Mouse (Mus musculus): ENCODE results near the gene Ptpn7. TPM values are rescaled to one million over a fixed set of nuclear protein-coding genes. Genes with fewer than 3 reads are reported as not detected.

The Ptpn7 gene
- polyA plus RNA-seq, 1 experiment, result 0.29 TPM

GRCm38 (mm10) chr1:135095189-135095588, 37.3 kb upstream of the Ptpn7 start:
- Histone ChIP-seq H3K27ac (ENCODE audit: insufficient read depth, low read length) (no peak overlapping the region), H3K27me3 (ENCODE audit: control insufficient read depth, insufficient read depth, low read length) (no peaks in the 10 kb centered on the region), H3K4me3 (replicated peaks; ENCODE audit: insufficient read depth, low read depth, low read length) (no peak overlapping the region), H3K4me1 (ENCODE audit: control insufficient read depth, insufficient read depth, low read length) (no peaks in the 10 kb centered on the region)
- DNase-seq, result no peak
- no peak for TF ChIP-seq POLR2A (IDR thresholded peaks at IDR 0.05; ENCODE audit: borderline replicate concordance, insufficient read depth, low read length)
- WGBS, result 86% methylated on average over 7 of the region's 7 CpGs

GRCm38 (mm10) chr1:135096312-135096711, 36.2 kb upstream of the Ptpn7 start:
- DNase-seq, result no peak

GRCm38 (mm10) chr1:135097441-135097840, 35.1 kb upstream of the Ptpn7 start:
- no peak overlapping the region for H3K27ac ChIP-seq (ENCODE audit: insufficient read depth, low read length)
- no peak overlapping the region for H3K4me3 ChIP-seq (replicated peaks; ENCODE audit: insufficient read depth, low read depth, low read length)
- 93% methylated on average over 6 of the region's 6 CpGs for WGBS
- H3K4me1 ChIP-seq (ENCODE audit: control insufficient read depth, insufficient read depth, low read length), result no peaks in the 10 kb centered on the region
- DNase-seq, result no peak
- no peaks in the 10 kb centered on the region for H3K27me3 ChIP-seq (ENCODE audit: control insufficient read depth, insufficient read depth, low read length)
- TF ChIP-seq CTCF (IDR thresholded peaks at IDR 0.05; ENCODE audit: borderline replicate concordance, insufficient read depth, low read depth, low read length) (no peak), POLR2A (IDR thresholded peaks at IDR 0.05; ENCODE audit: borderline replicate concordance, insufficient read depth, low read length) (no peak)

More at GRCm38 (mm10) chr1:135096312-135096711, 36.2 kb upstream of the Ptpn7 start:
- Histone ChIP-seq H3K4me1 (ENCODE audit: control insufficient read depth, insufficient read depth, low read length) (no peaks in the 10 kb centered on the region), H3K27me3 (ENCODE audit: control insufficient read depth, insufficient read depth, low read length) (no peaks in the 10 kb centered on the region), H3K27ac (ENCODE audit: insufficient read depth, low read length) (no peak overlapping the region), H3K4me3 (replicated peaks; ENCODE audit: insufficient read depth, low read depth, low read length) (no peak overlapping the region)
- 67% methylated on average over 11 of the region's 11 CpGs for WGBS
- TF ChIP-seq POLR2A (IDR thresholded peaks at IDR 0.05; ENCODE audit: borderline replicate concordance, insufficient read depth, low read length) (no peak), CTCF (IDR thresholded peaks at IDR 0.05; ENCODE audit: borderline replicate concordance, insufficient read depth, low read depth, low read length) (no peak)

- TF ChIP-seq POLR2A (IDR thresholded peaks at IDR 0.05; ENCODE audit: borderline replicate concordance, insufficient read depth, low read length), result no peak
- no peak for TF ChIP-seq CTCF (IDR thresholded peaks at IDR 0.05; ENCODE audit: borderline replicate concordance, insufficient read depth, low read depth, low read length)
- no peaks in the 10 kb centered on the region for H3K4me1 ChIP-seq (ENCODE audit: control insufficient read depth, insufficient read depth, low read length)
- DNase-seq, result no peak
- 17% methylated on average over 7 of the region's 7 CpGs for WGBS
- H3K27ac ChIP-seq (ENCODE audit: insufficient read depth, low read length), result no peak overlapping the region
- no peak overlapping the region for H3K4me3 ChIP-seq (replicated peaks; ENCODE audit: insufficient read depth, low read depth, low read length)
- no peaks in the 10 kb centered on the region for H3K27me3 ChIP-seq (ENCODE audit: control insufficient read depth, insufficient read depth, low read length)
Measured at GRCm38 (mm10) chr1:135098441-135098840, 34.1 kb upstream of the Ptpn7 start.

- no peak overlapping the region for H3K27ac ChIP-seq (ENCODE audit: insufficient read depth, low read length)
- 39% methylated on average over 7 of the region's 7 CpGs for WGBS
- no peak for DNase-seq
- no peaks in the 10 kb centered on the region for H3K4me1 ChIP-seq (ENCODE audit: control insufficient read depth, insufficient read depth, low read length)
- peaks cover 2% of the 10 kb centered on the region; the same call in 1 of the 2 replicates for H3K27me3 ChIP-seq (ENCODE audit: control insufficient read depth, insufficient read depth, low read length)
- TF ChIP-seq CTCF (IDR thresholded peaks at IDR 0.05; ENCODE audit: borderline replicate concordance, insufficient read depth, low read depth, low read length), result no peak
- TF ChIP-seq POLR2A (IDR thresholded peaks at IDR 0.05; ENCODE audit: borderline replicate concordance, insufficient read depth, low read length), result no peak
- no peak overlapping the region for H3K4me3 ChIP-seq (replicated peaks; ENCODE audit: insufficient read depth, low read depth, low read length)
Measured at GRCm38 (mm10) chr1:135100400-135100799, 32.1 kb upstream of the Ptpn7 start.

GRCm38 (mm10) chr1:135105124-135105523, 27.4 kb upstream of the Ptpn7 start, which contains the start of gene Lgr6:
Gene Lgr6, minus strand, starts transcription at chr1:135105276.
- no peaks in the 10 kb centered on the region for H3K4me1 ChIP-seq (ENCODE audit: control insufficient read depth, insufficient read depth, low read length)
- no peak for DNase-seq
- TF ChIP-seq POLR2A (IDR thresholded peaks at IDR 0.05; ENCODE audit: borderline replicate concordance, insufficient read depth, low read length) (no peak), CTCF (IDR thresholded peaks at IDR 0.05; ENCODE audit: borderline replicate concordance, insufficient read depth, low read depth, low read length) (no peak)
- H3K27ac ChIP-seq (ENCODE audit: insufficient read depth, low read length), result no peak within 1 kb of the TSS
- 3% methylated on average over 40 of the region's 40 CpGs for WGBS
- H3K27me3 ChIP-seq (ENCODE audit: control insufficient read depth, insufficient read depth, low read length), result peaks cover 4% of the 10 kb centered on the region; the same call in 1 of the 2 replicates
- H3K4me3 ChIP-seq (replicated peaks; ENCODE audit: insufficient read depth, low read depth, low read length), result no peak within 1 kb of the TSS

- DNase-seq, result peak; percentile 22 to 41
- peak; percentile 68 for TF ChIP-seq CTCF (IDR thresholded peaks at IDR 0.05; ENCODE audit: borderline replicate concordance, insufficient read depth, low read depth, low read length)
- no peak for TF ChIP-seq POLR2A (IDR thresholded peaks at IDR 0.05; ENCODE audit: borderline replicate concordance, insufficient read depth, low read length)
- 4% methylated on average over 8 of the region's 8 CpGs for WGBS
- Histone ChIP-seq H3K4me3 (replicated peaks; ENCODE audit: insufficient read depth, low read depth, low read length) (no peak overlapping the region), H3K27ac (ENCODE audit: insufficient read depth, low read length) (no peak overlapping the region), H3K27me3 (ENCODE audit: control insufficient read depth, insufficient read depth, low read length) (peaks cover 4% of the 10 kb centered on the region; the same call in 1 of the 2 replicates), H3K4me1 (ENCODE audit: control insufficient read depth, insufficient read depth, low read length) (no peaks in the 10 kb centered on the region)
Measured at GRCm38 (mm10) chr1:135105951-135106350, 26.5 kb upstream of the Ptpn7 start.

- 59% methylated on average over 6 of the region's 6 CpGs for WGBS
- H3K4me1 ChIP-seq (ENCODE audit: control insufficient read depth, insufficient read depth, low read length), result no peaks in the 10 kb centered on the region
- peaks cover 4% of the 10 kb centered on the region; the same call in 1 of the 2 replicates for H3K27me3 ChIP-seq (ENCODE audit: control insufficient read depth, insufficient read depth, low read length)
- no peak for DNase-seq
- no peak overlapping the region for H3K4me3 ChIP-seq (replicated peaks; ENCODE audit: insufficient read depth, low read depth, low read length)
- TF ChIP-seq CTCF (IDR thresholded peaks at IDR 0.05; ENCODE audit: borderline replicate concordance, insufficient read depth, low read depth, low read length) (peak; percentile 73), POLR2A (IDR thresholded peaks at IDR 0.05; ENCODE audit: borderline replicate concordance, insufficient read depth, low read length) (no peak)
- no peak overlapping the region for H3K27ac ChIP-seq (ENCODE audit: insufficient read depth, low read length)
Measured at GRCm38 (mm10) chr1:135108611-135109010, 23.9 kb upstream of the Ptpn7 start.
